Mouse (Mus musculus) G1E-ER4 (cell line): ENCODE data around the gene Spink8. TPM values are rescaled to one million over a fixed set of nuclear protein-coding genes. Genes with fewer than 3 reads are reported as not detected.
A peak's percentile ranks its signal among the peaks of the same experiment; 100 is the strongest.
"Not testable (repeated sequence)": the region's sequence is repeated elsewhere in the genome, so short reads cannot be mapped to it uniquely, and the experiment has no call there.

Experiments
- GATA1 ChIP-seq: IDR thresholded peaks from one replicate; pipeline ENCODE4 v1.8.0; 2012; ENCODE audit warnings: low read length, inconsistent platforms
- polyA plus RNA-seq: library from polyadenylated mRNA; stranded (reverse); fragments of >175 nt; gene quantifications from 2 replicates; pipeline ENCODE4 v1.2.3, GENCODE M21; 2012

Spink8 gene
- polyA plus RNA-seq, result not detected in 2 replicates

DNA sequence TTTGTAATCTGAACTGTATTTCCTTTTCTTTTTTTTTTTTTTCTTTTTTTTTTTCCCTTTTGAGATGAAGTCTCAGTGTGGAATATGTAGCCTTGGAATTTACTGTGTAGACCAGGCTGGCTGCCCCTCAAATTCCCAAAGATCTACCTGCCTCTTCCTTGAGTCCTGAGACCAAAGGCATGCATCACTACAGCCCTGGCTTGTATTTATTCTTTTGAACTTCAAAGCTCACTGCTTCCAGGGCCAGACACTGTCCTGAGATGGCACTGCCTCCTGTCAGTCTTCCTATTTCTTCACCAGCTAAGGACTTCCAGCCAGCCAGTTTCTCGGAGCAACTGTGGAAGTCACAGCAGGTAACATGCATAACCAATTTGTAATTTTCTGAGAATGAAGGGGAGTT is at the start of gene Spink8:
Gene Spink8 (plus strand): TSS at position 301 of the 400 bp plus-strand sequence.
- no peak for TF ChIP-seq GATA1

DNA sequence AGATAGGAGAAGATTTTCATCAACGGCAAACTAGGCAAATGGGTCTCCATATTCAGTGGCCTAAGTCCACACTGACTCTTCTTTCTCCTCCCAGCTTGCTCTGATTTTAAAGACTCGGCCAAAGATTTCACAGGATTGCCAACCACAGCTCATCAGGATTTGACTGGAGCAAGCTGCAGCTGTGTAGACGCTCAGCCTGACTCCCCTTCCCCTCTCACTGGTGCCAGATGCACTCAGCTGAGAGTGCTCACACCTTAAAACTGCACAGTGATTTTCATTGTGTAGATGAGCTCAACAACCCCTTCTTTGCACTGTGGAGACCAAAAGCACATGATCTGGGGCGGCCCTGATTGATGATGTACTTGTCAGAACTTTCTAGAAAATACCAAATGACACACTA is 21.5 kb upstream of the Spink8 start, which contains the start of gene Fbxw27:
Gene Fbxw27 (minus strand): TSS at position 101 of the 400 bp plus-strand sequence.
- TF ChIP-seq GATA1, result not testable (repeated sequence)

DNA sequence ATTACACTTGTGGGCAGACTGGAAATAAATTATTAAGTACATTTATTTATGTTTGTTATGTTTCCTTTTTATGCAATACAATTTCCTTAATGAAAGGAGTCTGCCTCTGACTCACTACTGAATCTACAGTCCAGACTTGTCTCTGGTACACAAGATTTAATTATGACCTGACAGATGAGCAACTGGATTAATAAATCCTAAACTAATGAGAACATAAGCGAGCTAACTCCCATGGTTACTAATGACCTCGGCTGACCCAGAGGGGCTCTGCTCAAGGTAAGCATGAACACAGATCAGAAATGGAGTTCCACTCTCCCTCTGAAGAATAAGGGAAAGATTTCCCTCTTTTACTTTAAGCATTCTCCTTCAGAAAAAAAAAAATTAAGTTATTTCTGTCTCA is 16.9 kb upstream of the Spink8 start:
- TF ChIP-seq GATA1, result no peak

DNA sequence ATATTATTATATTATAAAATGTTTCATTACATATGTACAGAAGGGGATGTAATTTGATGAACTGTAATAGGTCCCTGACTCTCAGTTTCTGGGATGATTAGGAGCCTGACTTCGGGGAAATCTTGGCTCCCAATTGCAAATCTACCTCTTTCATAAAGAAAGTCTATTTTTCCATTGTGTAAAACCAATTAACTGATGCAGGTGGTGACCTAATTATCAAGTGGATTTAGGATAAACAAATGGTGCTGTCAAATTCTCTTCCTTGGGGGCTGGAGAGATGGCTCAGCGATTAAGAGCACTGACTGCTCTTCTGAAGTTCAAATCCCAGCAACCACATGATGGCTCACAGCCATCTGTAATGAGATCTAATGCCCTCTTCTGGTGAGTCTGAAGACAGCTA is 16.3 kb upstream of the Spink8 start:
- no peak for TF ChIP-seq GATA1

DNA sequence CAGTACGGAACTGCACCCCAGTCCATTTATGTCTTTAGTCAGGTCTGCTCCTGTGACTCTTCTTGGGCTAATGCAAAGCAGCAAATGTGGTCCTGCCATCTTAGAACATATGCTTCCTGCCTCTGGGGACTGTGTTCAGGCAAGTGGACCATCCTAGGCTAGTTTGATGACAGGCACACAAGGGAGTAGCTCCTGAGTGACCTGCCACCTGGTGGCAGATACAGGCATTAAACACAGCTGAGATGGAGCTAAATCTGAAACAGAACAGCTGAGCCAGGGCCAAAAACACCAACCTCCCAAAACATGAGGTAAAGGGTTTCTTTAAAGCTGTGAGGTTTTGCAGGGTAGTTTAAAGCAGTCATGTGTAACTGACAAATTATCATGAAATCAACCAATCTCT is 14.0 kb upstream of the Spink8 start:
- TF ChIP-seq GATA1, result no peak

DNA sequence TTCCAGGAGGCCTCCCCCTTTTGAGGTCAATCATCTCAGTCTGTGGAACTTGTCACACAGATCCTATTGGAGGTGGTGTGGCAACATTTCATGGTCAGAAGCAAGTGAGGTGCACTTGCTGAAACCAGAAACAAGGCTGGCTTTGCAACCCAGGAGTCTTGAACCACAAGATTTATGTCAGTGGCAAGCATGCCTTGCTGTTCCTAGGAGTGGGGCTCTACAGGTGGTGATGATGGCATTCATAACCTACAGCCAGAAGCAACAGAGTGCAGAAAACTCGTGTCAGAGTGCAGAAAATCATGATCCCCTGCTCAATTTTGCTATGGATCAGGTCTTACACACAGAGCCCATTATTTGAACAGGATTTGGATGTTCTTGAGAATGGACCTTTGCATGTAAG is 5.8 kb upstream of the Spink8 start:
- TF ChIP-seq GATA1, result no peak

DNA sequence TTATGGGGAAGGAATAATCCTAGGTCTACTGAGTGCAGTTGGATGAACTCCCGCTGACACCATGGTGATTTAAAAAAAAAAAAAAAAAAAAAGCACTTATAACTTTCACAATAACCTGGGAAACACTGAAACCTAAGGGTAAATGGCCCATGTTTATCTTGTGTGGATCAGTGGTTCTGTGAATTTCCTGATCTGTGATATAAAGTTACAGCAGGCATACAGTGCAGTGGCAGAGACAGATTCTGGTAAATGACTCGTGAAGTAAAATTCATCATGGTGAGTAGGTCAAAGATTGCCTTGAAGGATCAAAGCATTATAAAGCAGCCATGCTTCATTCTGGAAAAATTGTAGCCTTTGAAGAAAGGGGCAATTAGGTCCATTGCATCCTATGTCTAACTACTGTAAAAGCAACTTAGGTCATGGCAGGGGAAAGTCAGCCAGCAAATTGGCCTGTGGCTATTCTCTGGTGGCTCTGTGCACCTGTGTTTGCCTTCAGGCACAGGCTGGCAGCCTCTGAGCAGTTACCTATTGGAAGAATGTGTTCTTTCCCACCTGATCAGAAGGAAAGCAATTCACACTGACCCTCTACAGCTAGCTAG is 5.3 kb upstream of the Spink8 start:
- TF ChIP-seq GATA1, result no peak

DNA sequence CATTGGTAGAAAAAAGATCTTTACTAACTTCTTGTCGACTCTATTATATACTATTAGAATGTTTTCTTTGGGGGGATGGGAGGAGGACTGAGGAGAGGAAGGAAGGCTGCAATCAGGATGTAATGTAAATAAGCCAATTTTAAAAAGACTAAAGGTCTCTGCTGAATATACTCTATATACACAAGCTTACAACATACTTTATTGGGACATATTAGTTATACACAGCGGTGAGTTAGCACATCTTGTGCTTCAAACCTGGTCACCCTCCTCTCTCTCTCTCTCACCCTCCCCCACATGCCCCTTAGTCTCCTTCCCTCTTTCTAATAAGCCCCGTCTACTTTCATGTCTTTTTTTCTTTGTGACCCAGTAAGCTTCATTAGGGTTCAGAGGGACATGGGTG is 4.2 kb upstream of the Spink8 start:
- TF ChIP-seq GATA1, result no peak

DNA sequence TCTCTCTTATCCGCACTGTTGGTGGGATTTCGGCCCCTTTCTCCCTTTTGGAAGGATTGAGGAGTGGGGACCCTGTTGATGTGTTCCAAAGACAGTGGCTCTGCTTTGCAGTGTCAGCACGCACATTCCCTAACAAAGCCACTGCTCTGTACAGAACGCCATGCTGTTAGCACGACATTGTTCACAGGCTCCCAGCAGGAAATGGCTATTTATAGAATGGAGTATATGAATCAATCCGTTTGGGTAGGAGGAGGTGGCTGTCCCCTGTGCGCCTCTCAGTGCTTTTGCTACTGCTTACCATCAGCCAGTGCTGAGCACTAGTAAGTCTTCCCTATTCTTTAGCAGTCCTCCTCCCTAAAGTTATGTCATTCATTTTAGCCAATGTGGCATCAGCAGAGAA is 1.3 kb downstream of the Spink8 start:
- TF ChIP-seq GATA1, result no peak

DNA sequence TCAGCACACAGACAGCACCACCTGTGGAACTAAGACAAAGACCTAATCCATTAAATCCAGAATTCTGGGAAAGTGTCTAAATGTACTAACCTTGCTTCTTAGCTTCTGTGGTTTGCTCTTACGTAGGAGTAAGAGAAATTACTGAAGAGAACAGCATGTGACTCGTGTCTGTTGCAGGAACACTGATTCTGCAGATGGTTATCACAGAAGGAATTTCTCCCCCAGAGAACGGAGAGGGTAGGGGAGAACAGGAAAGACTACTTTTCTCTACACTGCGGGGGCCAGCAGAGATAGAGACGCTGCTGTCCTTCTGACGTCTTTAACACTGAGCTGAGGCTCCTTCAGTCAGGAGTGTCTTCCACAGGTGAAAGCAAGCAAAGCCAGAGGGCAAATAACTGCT is 4.3 kb downstream of the Spink8 start:
- TF ChIP-seq GATA1, result no peak

DNA sequence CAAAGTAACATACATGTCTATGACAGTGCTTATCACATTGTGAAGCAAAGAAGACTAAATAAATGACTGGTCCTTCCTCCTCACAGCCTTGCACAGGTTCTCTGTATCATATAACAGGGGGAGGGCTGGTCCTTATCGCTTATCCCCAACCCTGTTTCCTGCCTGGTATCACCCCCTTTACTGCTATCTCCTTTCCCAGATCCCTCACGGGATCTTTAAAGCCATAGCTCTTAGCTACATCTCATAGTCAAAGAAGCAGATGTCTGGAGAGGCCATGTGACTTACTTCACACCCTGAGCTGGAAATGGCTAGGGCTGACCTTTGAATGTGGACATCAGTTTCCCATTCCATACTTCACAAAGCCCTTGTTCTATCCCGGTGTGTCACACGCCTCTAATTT is 13.7 kb downstream of the Spink8 start:
- peak; percentile 96 for TF ChIP-seq GATA1

DNA sequence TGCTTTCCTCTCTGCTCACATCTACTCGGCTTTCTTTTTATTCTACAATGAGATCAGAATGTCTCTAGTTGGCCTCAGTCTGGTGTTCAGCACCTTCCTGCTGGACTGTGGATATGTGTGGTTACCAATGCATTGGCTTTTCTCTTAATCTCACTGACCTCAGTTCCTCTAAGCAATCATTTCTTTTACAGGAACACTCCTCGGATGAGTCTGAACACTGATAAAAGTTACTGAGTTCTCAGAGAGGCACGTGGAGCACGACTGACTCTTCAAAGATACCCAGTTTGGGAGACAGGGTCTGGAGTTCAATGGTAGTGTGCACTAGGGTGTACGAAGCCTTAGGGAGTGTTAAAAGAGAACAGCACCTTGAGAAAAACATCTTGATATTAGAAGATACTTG is 14.1 kb downstream of the Spink8 start:
- no peak for TF ChIP-seq GATA1

DNA sequence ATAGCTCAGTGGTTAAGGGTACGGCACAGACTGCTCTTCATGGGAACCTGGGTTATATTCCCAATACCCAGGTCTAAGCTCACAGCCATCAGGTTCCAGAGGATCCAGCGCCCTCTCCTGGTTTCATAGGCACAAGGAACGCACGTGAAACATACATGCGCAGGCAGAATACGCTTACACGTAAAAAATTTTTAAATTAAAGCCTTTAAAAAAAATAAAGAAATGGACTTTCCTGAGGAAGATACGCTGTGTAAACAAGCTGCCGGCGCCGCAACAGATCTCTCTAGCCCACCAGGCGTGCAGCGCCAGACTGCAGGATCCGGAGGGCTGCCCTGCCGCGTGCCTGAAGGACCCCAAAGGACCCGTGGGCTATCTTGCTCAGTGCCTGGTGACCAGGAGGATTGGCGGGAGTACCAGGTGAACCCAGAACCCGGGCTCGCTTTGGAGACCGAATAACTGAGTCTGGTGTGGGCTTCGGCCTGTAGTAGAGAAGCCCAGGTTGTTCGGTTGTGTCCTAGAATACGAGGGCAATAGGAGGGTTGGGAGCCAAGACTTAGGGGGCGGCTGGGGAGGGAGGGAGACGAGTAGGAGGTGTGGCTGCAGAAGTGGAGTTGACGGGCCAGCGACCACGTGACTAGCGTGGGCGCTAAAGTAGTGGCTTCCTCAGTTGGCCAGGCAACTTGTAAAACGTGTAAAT is 20.5 kb downstream of the Spink8 start, which contains the start of gene Nme6:
Gene Nme6 (plus strand): TSS at position 359 of the 697 bp plus-strand sequence.
- TF ChIP-seq GATA1, result no peak

DNA sequence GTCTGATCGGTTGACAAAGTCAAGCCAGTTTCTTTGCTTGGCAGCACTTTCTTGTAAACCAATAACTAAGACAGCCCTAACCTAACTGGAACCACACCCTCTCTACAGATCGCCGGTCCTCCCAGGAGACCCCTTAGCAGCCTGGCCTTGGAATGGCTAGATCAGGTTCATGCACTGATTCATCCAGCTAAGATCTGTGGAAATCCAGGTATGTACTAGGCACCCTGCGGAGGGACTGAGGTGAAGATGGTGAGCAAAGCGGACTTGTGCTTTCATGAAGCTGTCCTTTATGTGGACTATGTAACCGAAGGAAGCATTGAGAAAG is 21.0 kb downstream of the Spink8 start:
- TF ChIP-seq GATA1, result no peak

DNA sequence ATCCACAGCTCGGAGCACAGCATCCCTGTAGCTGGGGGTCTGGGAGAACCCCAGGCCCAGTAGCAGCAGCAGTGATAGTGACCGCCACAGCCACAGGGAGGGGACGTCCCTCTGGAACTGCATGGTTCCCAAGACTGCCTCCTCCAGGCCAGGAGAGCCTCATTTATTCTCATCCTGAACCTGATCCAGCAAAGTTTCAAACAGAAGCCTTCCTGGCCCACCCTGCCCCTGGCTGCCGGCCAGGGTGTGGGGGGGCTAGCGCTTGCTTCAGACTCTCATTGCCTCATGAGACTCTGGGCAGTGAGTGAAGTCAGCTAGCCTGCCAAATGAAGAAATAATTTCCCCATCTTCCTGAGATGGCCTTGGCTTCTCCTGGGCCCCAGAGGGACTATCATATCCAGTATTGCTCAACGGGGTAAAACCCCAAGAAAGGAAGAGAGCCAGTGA is 37.3 kb downstream of the Spink8 start, which contains the start of gene Camp:
Gene Camp (minus strand): TSS at position 306 of the 447 bp plus-strand sequence.
- no peak for TF ChIP-seq GATA1

DNA sequence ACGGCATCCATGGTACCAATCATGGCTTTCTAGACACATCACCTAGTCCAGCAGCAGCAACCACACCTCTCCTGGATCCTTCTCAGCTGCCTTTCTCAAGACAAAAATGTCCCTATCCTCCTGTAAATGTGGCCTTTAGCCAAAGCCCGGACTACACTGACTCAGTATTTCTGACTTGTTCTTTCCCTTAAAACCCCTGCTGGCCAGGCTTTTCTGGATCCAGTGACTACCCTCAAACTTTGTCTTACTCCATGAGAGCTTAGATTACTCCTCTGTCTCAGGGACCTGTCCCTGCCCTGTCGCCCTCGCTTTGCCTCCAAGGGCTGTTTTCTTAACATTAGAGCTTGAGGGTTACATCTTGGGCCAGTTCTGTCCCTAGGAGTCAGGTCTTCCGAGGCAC is 38.0 kb downstream of the Spink8 start:
- no peak for TF ChIP-seq GATA1

DNA sequence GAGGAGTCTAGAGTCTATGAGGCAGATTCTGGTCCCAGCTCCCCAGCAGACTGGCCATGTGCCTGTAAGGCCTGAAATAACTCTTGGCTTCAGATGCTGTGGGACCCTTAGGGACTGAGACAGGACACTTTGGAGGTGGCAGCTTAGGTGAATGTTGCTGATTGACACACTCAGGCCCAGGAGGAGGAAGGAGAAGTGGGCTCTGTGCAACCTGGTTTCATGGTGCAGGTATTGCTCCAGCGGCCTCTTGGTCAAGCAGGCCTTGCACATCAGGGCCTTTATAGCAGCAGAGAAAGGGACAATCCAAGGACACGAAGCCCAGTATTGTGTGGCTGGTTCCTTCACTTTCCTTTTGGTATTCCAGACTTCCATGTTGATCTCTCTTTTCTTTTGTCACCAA is 42.3 kb downstream of the Spink8 start:
- no peak for TF ChIP-seq GATA1
